24 mouse cellular contexts compared by ENCODE assay signal in genomic region chr13:54753733-54754132, GRCm38 (mm10). TPM values are rescaled to one million over a fixed set of nuclear protein-coding genes. Genes with fewer than 3 reads are reported as not detected.
DNase-seq lines count a peak whose midpoint lies in the region; ATAC-seq and TF ChIP-seq lines count a peak whose summit lies in the region.
"Had no signal": no experiment of that assay in that cellular context is flagged by ENCODE, and none has a peak within 500 bp of the region (broad histone marks: within the 10 kb centered on the region; RNA-seq: fewer than 3 reads in every experiment).

No protein-coding gene starts in this region.

- H3K4me1 ChIP-seq in hindbrain, embryonic 16.5 days (ENCODE audit: control insufficient read depth, insufficient read depth, low read depth, low read length): peaks cover 30% of the 10 kb centered on the region
- no peaks in the 10 kb centered on the region; the same call in 1 of the 2 replicates for H3K4me1 ChIP-seq in hindbrain, embryonic 11.5 days (replicated peaks; ENCODE audit: control insufficient read depth, insufficient read depth, low read length)
- peaks cover 3% of the 10 kb centered on the region; the same call in 1 of the 2 replicates for H3K4me1 ChIP-seq in stomach, postnatal 0 days (replicated peaks; ENCODE audit: control insufficient read depth, insufficient read depth)

- H3K27ac ChIP-seq in hindbrain, embryonic 16.5 days (ENCODE audit: low read depth, low read length): peak overlapping the region; percentile 58
- H3K27ac ChIP-seq in hindbrain, embryonic 11.5 days (ENCODE audit: low read depth, low read length): no peak overlapping the region
- H3K27ac ChIP-seq in left cerebral cortex, adult 2 months: peak overlapping the region; percentile 93
- H3K27ac ChIP-seq in stomach, postnatal 0 days (replicated peaks): no peak overlapping the region
- H3K27ac ChIP-seq: embryonic facial prominence, embryonic 10.5 days; heart, embryonic 13.5 days had no signal

- TF ChIP-seq POLR2A in myocyte (IDR thresholded peaks at IDR 0.05; ENCODE audit: insufficient read length, low read depth): no peak

- H3K36me3 ChIP-seq in hindbrain, embryonic 16.5 days (ENCODE audit: control insufficient read depth, insufficient read depth, low read length): no peaks in the 10 kb centered on the region
- H3K36me3 ChIP-seq in hindbrain, embryonic 11.5 days (ENCODE audit: control insufficient read depth, insufficient read depth, low read length): no peaks in the 10 kb centered on the region
- no peaks in the 10 kb centered on the region for H3K36me3 ChIP-seq in myocyte (ENCODE audit: control insufficient read depth, insufficient read depth)
- no peaks in the 10 kb centered on the region for H3K36me3 ChIP-seq in stomach, postnatal 0 days (ENCODE audit: control insufficient read depth, insufficient read depth, low read length)
- H3K36me3 ChIP-seq: embryonic facial prominence, embryonic 10.5 days; heart, embryonic 13.5 days; hindbrain, embryonic 15.5 days had no signal

- TF ChIP-seq CTCF in left cerebral cortex, adult 2 months (IDR thresholded peaks at IDR 0.05): no peak
- TF ChIP-seq CTCF in stomach, postnatal 0 days (IDR thresholded peaks at IDR 0.05; ENCODE audit: low read depth): no peak

- H3K4me2 ChIP-seq in hindbrain, embryonic 16.5 days (ENCODE audit: low read length): no peak overlapping the region
- no peak overlapping the region for H3K4me2 ChIP-seq in hindbrain, embryonic 11.5 days (replicated peaks; ENCODE audit: low read depth, low read length)
- peak overlapping the region; percentile 14 for H3K4me2 ChIP-seq in myocyte (ENCODE audit: low read depth)
- H3K4me2 ChIP-seq in stomach, postnatal 0 days (replicated peaks; ENCODE audit: low read depth): no peak overlapping the region
- H3K4me2 ChIP-seq: heart, embryonic 13.5 days; hindbrain, embryonic 15.5 days had no signal

- TF ChIP-seq EP300 in stomach, postnatal 0 days (optimal IDR thresholded peaks at IDR 0.05): no peak

- H3K9me3 ChIP-seq in hindbrain, embryonic 16.5 days (ENCODE audit: control insufficient read depth, low read length): no peaks in the 10 kb centered on the region
- no peaks in the 10 kb centered on the region for H3K9me3 ChIP-seq in hindbrain, embryonic 11.5 days (ENCODE audit: control insufficient read depth, low read length)
- H3K9me3 ChIP-seq in stomach, postnatal 0 days (ENCODE audit: control insufficient read depth, low read length): no peaks in the 10 kb centered on the region
- H3K9me3 ChIP-seq: embryonic facial prominence, embryonic 10.5 days; heart, embryonic 13.5 days; hindbrain, embryonic 15.5 days had no signal

- ATAC-seq in hindbrain, embryonic 16.5 days: no peak
- no peak for ATAC-seq in hindbrain, embryonic 11.5 days (ENCODE audit: low FRiP score)
- ATAC-seq in stomach, postnatal 0 days (ENCODE audit: low FRiP score, low TSS enrichment): no peak
- ATAC-seq: forebrain, embryonic 14.5 days; Patski had no signal

- H3K79me2 ChIP-seq in myocyte (ENCODE audit: control insufficient read depth, insufficient read depth): no peaks in the 10 kb centered on the region

- intact Hi-C loops in left cerebral cortex, adult 2 months (cut with DNase I): no loop called here

- no peak overlapping the region for H3K9ac ChIP-seq in hindbrain, embryonic 16.5 days (ENCODE audit: low read depth, low read length)
- no peak overlapping the region for H3K9ac ChIP-seq in hindbrain, embryonic 11.5 days (ENCODE audit: low read depth, low read length)
- H3K9ac ChIP-seq in stomach, postnatal 0 days (ENCODE audit: low read length): no peak overlapping the region
- H3K9ac ChIP-seq: heart, embryonic 13.5 days; hindbrain, embryonic 15.5 days had no signal

- no peak overlapping the region for H3K4me3 ChIP-seq in hindbrain, embryonic 16.5 days (ENCODE audit: low read length)
- H3K4me3 ChIP-seq in hindbrain, embryonic 11.5 days (ENCODE audit: low read depth, low read length): no peak overlapping the region
- H3K4me3 ChIP-seq in left cerebral cortex, adult 2 months: no peak overlapping the region
- H3K4me3 ChIP-seq in myocyte: no peak overlapping the region
- no peak overlapping the region for H3K4me3 ChIP-seq in stomach, postnatal 0 days (ENCODE audit: low read depth, low read length)
- H3K4me3 ChIP-seq: embryonic facial prominence, embryonic 10.5 days; heart, embryonic 13.5 days; hindbrain, embryonic 15.5 days had no signal

- no peaks in the 10 kb centered on the region for H3K27me3 ChIP-seq in hindbrain, embryonic 16.5 days (replicated peaks; ENCODE audit: control insufficient read depth, insufficient read depth, low read length)
- peaks cover 7% of the 10 kb centered on the region; the same call in 1 of the 2 replicates for H3K27me3 ChIP-seq in hindbrain, embryonic 11.5 days (ENCODE audit: control insufficient read depth, insufficient read depth, low read length)
- peaks cover 9% of the 10 kb centered on the region for H3K27me3 ChIP-seq in myocyte (ENCODE audit: control insufficient read depth, insufficient read depth, insufficient read length)
- H3K27me3 ChIP-seq in stomach, postnatal 0 days (ENCODE audit: control insufficient read depth, insufficient read depth, low read length): no peaks in the 10 kb centered on the region; the same call in 1 of the 2 replicates
- H3K27me3 ChIP-seq: hindbrain, embryonic 15.5 days had no signal

- 66% methylated on average over 6 of the region's 6 CpGs for whole genome bisulfite sequencing in hindbrain, embryonic 16.5 days
- 71% methylated on average over 6 of the region's 6 CpGs for WGBS in hindbrain, embryonic 11.5 days
- WGBS in stomach, postnatal 0 days: 63% methylated on average over 6 of the region's 6 CpGs

- H3ac ChIP-seq in myocyte (ENCODE audit: control insufficient read depth, insufficient read length): no peak overlapping the region

- peak; percentile 61 for DNase-seq in cerebellum, adult 9-10 months
- no peak for DNase-seq in cerebellum, postnatal 25 days
- no peak for DNase-seq in hindbrain, embryonic 11.5 days (ENCODE audit: low spot score)
- no peak for DNase-seq in left cerebral cortex, adult 2 months (ENCODE audit: extremely low spot score in 1 of 2, low spot score in 2 of 2)
- no peak for DNase-seq in left cerebral cortex, adult 8-10 months (ENCODE audit: low spot score in 2 of 2)
- DNase-seq in stomach, postnatal 0 days (ENCODE audit: low spot score): no peak
- DNase-seq: adrenal gland, postnatal 25 days; gastrocnemius, postnatal 36 days; heart, adult 11 months; heart, postnatal 36 days; kidney, adult 18-20 months had no signal

TF ChIP-seq in myocyte, 11 proteins besides CTCF, POLR2A, EP300 and RAD21 (continues in another document):
- TF ChIP-seq MAX (IDR thresholded peaks at IDR 0.05; ENCODE audit: low read depth): no peak
- no peak for TF ChIP-seq E2F4 (IDR thresholded peaks at IDR 0.05; ENCODE audit: insufficient read depth)
- TF ChIP-seq USF1 (IDR thresholded peaks at IDR 0.05; ENCODE audit: low read depth): no peak
- TF ChIP-seq REST (IDR thresholded peaks at IDR 0.05; ENCODE audit: insufficient read depth, insufficient read length): no peak
- no peak for TF ChIP-seq CEBPB (IDR thresholded peaks at IDR 0.05; ENCODE audit: insufficient read depth, poor library complexity, severe bottlenecking)
- no peak for TF ChIP-seq MYOG (IDR thresholded peaks at IDR 0.05; ENCODE audit: control insufficient read depth in 1 of 3, insufficient read depth in 1 of 3, insufficient read length in 2 of 3, low read depth in 2 of 3)
- TF ChIP-seq MYOD1 (IDR thresholded peaks at IDR 0.05; ENCODE audit: control insufficient read depth in 1 of 3, insufficient read length in 2 of 3, low read depth in 2 of 3): no peak
- TF ChIP-seq POLR2AphosphoS2 (IDR thresholded peaks at IDR 0.05; ENCODE audit: insufficient read length, low read depth): no peak

RNA-seq across cellular contexts. Expression of gene Gprin1, which starts 4.1 kb away (rescaled TPM):
- 4.5 and 5.7 TPM in 2 replicates for polyA plus RNA-seq in hindbrain, embryonic 16.5 days (2015; fragmentation: Nextera tagmentation; extraction: Ambion mirVana)
- 7.5 and 11.2 TPM in 2 replicates for polyA plus RNA-seq in hindbrain, embryonic 11.5 days (2014; fragmentation: Nextera tagmentation; extraction: Ambion mirVana)
- total RNA-seq in left cerebral cortex, adult 2 months (2021): 100 to 1,000 TPM; 128 to 130 TPM
- 100 to 1,000 TPM in 3 of 4 experiments, 10 to 100 TPM in 1; 99.2 to 121 (median 105) TPM for total RNA-seq in left cerebral cortex, adult 8-10 months (2022)
- 0.11 TPM for polyA plus RNA-seq in myocyte (2012; fragmentation: generic; extraction: Trizol)
- 0.27 and 0.31 TPM in 2 replicates for polyA plus RNA-seq in stomach, postnatal 0 days (2015; fragmentation: Nextera tagmentation; extraction: Ambion mirVana)
- total RNA-seq: CH12.LX; gastrocnemius, postnatal 36 days; heart, postnatal 36 days had no signal
- polyA plus RNA-seq: heart, embryonic 13.5 days had no signal

RNA-seq across cellular contexts. Expression of gene Sncb, which starts 12.7 kb away (rescaled TPM):
- 130 and 157 TPM in 2 replicates for polyA plus RNA-seq in hindbrain, embryonic 16.5 days (2015; fragmentation: Nextera tagmentation; extraction: Ambion mirVana)
- 2.3 and 2.5 TPM in 2 replicates for polyA plus RNA-seq in hindbrain, embryonic 11.5 days (2014; fragmentation: Nextera tagmentation; extraction: Ambion mirVana)
- 100 to 1,000 TPM; 869 to 881 TPM for total RNA-seq in left cerebral cortex, adult 2 months (2021)
- total RNA-seq in left cerebral cortex, adult 8-10 months (2022): 100 to 1,000 TPM; 780 to 919 (median 785) TPM
- polyA plus RNA-seq in myocyte (2012; fragmentation: generic; extraction: Trizol): not detected
- 0.29 and 0.61 TPM in 2 replicates for polyA plus RNA-seq in stomach, postnatal 0 days (2015; fragmentation: Nextera tagmentation; extraction: Ambion mirVana)
- total RNA-seq: CH12.LX; gastrocnemius, postnatal 36 days; heart, postnatal 36 days had no signal
- polyA plus RNA-seq: heart, embryonic 13.5 days; heart, postnatal 0 days; Patski had no signal

RNA-seq across cellular contexts. Expression of gene Eif4e1b, which starts 30.1 kb away (rescaled TPM):
- polyA plus RNA-seq in hindbrain, embryonic 16.5 days (2015; fragmentation: Nextera tagmentation; extraction: Ambion mirVana): not detected in 2 replicates
- not detected in 2 replicates for polyA plus RNA-seq in hindbrain, embryonic 11.5 days (2014; fragmentation: Nextera tagmentation; extraction: Ambion mirVana)
- not detected for total RNA-seq in left cerebral cortex, adult 2 months (2021)
- not detected for total RNA-seq in left cerebral cortex, adult 8-10 months (2022)
- polyA plus RNA-seq in myocyte (2012; fragmentation: generic; extraction: Trizol): not detected
- polyA plus RNA-seq in stomach, postnatal 0 days (2015; fragmentation: Nextera tagmentation; extraction: Ambion mirVana): not detected in 2 replicates
- total RNA-seq: adrenal gland, adult 2 months; adrenal gland, postnatal 25 days; CH12.LX; gastrocnemius, adult 8-10 months; gastrocnemius, postnatal 36 days; heart, postnatal 36 days had no signal
- polyA plus RNA-seq: adrenal gland, adult 2 months; embryonic facial prominence, embryonic 10.5 days; embryonic facial prominence, embryonic 14.5 days; forebrain, embryonic 14.5 days; heart, embryonic 13.5 days; heart, postnatal 0 days; hindbrain, embryonic 15.5 days; intestine, embryonic 14.5 days; Patski had no signal

RNA-seq across cellular contexts. Expression of gene Tspan17, which starts 35.4 kb away (rescaled TPM):
- polyA plus RNA-seq in hindbrain, embryonic 16.5 days (2015; fragmentation: Nextera tagmentation; extraction: Ambion mirVana): 105 and 131 TPM in 2 replicates
- 12.0 and 13.2 TPM in 2 replicates for polyA plus RNA-seq in hindbrain, embryonic 11.5 days (2014; fragmentation: Nextera tagmentation; extraction: Ambion mirVana)
- 10 to 100 TPM; 91.7 to 95.3 TPM for total RNA-seq in left cerebral cortex, adult 2 months (2021)
- total RNA-seq in left cerebral cortex, adult 8-10 months (2022): 10 to 100 TPM; 74.5 to 85.8 (median 79.0) TPM
- polyA plus RNA-seq in myocyte (2012; fragmentation: generic; extraction: Trizol): 65.3 TPM
- 15.4 and 16.8 TPM in 2 replicates for polyA plus RNA-seq in stomach, postnatal 0 days (2015; fragmentation: Nextera tagmentation; extraction: Ambion mirVana)

RNA-seq across cellular contexts. Expression of gene Cdhr2, which starts 52.5 kb away (rescaled TPM):
- polyA plus RNA-seq in hindbrain, embryonic 16.5 days (2015; fragmentation: Nextera tagmentation; extraction: Ambion mirVana): 0.16 and 0.21 TPM in 2 replicates
- not detected in 2 replicates for polyA plus RNA-seq in hindbrain, embryonic 11.5 days (2014; fragmentation: Nextera tagmentation; extraction: Ambion mirVana)
- under 1 TPM; 0.16 to 0.45 TPM for total RNA-seq in left cerebral cortex, adult 2 months (2021)
- under 1 TPM; 0.13 to 0.35 (median 0.25) TPM for total RNA-seq in left cerebral cortex, adult 8-10 months (2022)
- not detected for polyA plus RNA-seq in myocyte (2012; fragmentation: generic; extraction: Trizol)
- polyA plus RNA-seq in stomach, postnatal 0 days (2015; fragmentation: Nextera tagmentation; extraction: Ambion mirVana): 1.8 and 3.1 TPM in 2 replicates
- total RNA-seq: adrenal gland, postnatal 25 days; CH12.LX; gastrocnemius, adult 8-10 months; gastrocnemius, postnatal 36 days; heart, postnatal 36 days had no signal
- polyA plus RNA-seq: adrenal gland, adult 2 months; heart, embryonic 13.5 days; heart, postnatal 0 days; Patski had no signal

Comparison
In these comparisons a context has a peak if more than half of its experiments do, and no peak if none do; other contexts are left out.
1. H3K27ac ChIP-seq: peak in hindbrain, embryonic 16.5 days (single experiment) and left cerebral cortex, adult 2 months (single experiment); none in hindbrain, embryonic 11.5 days (single experiment) and stomach, postnatal 0 days (single experiment).
2. RNA of gene Sncb, which starts 12.7 kb away (polyA plus RNA-seq): 130 to 157 TPM in hindbrain, embryonic 16.5 days; 2.3 to 2.5 TPM in hindbrain, embryonic 11.5 days, 0.29 to 0.61 TPM in stomach, postnatal 0 days and not detected in myocyte (single experiment); every median in the first group is over 10 times any median in the second.